Mouse (Mus musculus) liver, embryonic 14.5 days (tissue): ENCODE measurements at regions not wholly inside any gene's neighbourhood (a gene's known extent, or its start where the extent isn't known, plus 50 kb on each side); places are given as distances from the start of the nearest gene placed in this dataset.

Experiments used
- ATAC-seq: fragments of 200-750 bp; cut with Nextera tagmentation; 2 replicates; pipeline ENCODE4 v1.8.0; 2017; ENCODE audit warnings: moderate number of reproducible peaks, mild to moderate bottlenecking, moderate library complexity; ENCODE audit not compliant: insufficient read depth
- DNase-seq, 3 experiments: peaks; one replicate each; pipeline ENCODE4 v3.0.0-alpha.2; 2012 to 2013; ENCODE audit warnings: low read depth in 3 of 3, low spot score in 3 of 3
- H3K27ac ChIP-seq: fragments of 300-500 bp; sonication (generic); 2 replicates; pipeline ENCODE4 v1.5.1; 2014; ENCODE audit warnings: moderate library complexity, mild to moderate bottlenecking, control low read depth, inconsistent platforms
- H3K27me3 ChIP-seq: fragments of 300-500 bp; sonication (generic); 2 replicates; pipeline ENCODE4 v1.6.1; 2014; ENCODE audit warnings: mild to moderate bottlenecking, low read length, moderate library complexity; ENCODE audit not compliant: control insufficient read depth, insufficient read depth
- H3K36me3 ChIP-seq: fragments of 300-500 bp; sonication (generic); replicated peaks from 2 replicates; pipeline ENCODE4 v1.6.1; 2014; ENCODE audit warnings: low read depth; ENCODE audit not compliant: control insufficient read depth, insufficient read depth
- H3K4me1 ChIP-seq, 2 experiments: fragments of 200-500 bp in 1 of 2; fragments of 300-500 bp in 1 of 2; sonication (generic) in 1 of 2; replicated peaks; 2 replicates each; pipeline ENCODE4 v1.6.1; 2012 to 2014; ENCODE audit warnings: antibody characterized with exemption in 1 of 2, inconsistent platforms in 1 of 2, low read length in 1 of 2; ENCODE audit not compliant: control insufficient read depth in 2 of 2, insufficient read depth in 2 of 2
- H3K4me2 ChIP-seq: fragments of 300-500 bp; sonication (generic); 2 replicates; pipeline ENCODE4 v1.6.1; 2014; ENCODE audit warnings: low read depth, mild to moderate bottlenecking, control low read depth, moderate library complexity
- H3K4me3 ChIP-seq, 2 experiments: fragments of 200-500 bp in 1 of 2; fragments of 300-500 bp in 1 of 2; sonication (generic) in 1 of 2; 2 replicates each; pipeline ENCODE4 v1.5.1; 2012 to 2014; ENCODE audit warnings: low read depth in 2 of 2, low read length in 2 of 2, mild to moderate bottlenecking in 2 of 2, control low read depth in 1 of 2, inconsistent platforms in 1 of 2, moderate library complexity in 1 of 2; ENCODE audit not compliant: insufficient read depth in 1 of 2
- H3K9ac ChIP-seq: fragments of 300-500 bp; sonication (generic); replicated peaks from 2 replicates; pipeline ENCODE4 v1.6.1; 2014; ENCODE audit warnings: mild to moderate bottlenecking, control low read depth, moderate library complexity
- H3K9me3 ChIP-seq: fragments of 300-500 bp; sonication (generic); 2 replicates; pipeline ENCODE4 v1.6.1; 2016; ENCODE audit warnings: low read length, mixed read lengths; ENCODE audit not compliant: control insufficient read depth
- CTCF ChIP-seq: IDR thresholded peaks from 2 replicates; pipeline ENCODE4 v1.5.1; 2016; ENCODE audit warnings: antibody characterized with exemption, low read depth, control low read depth
- EP300 ChIP-seq: IDR thresholded peaks from 2 replicates; pipeline ENCODE4 v1.6.1; 2016; ENCODE audit warnings: antibody characterized with exemption, low read depth
- WGBS: fragments of 180-500 bp; shearing (Covaris S2); extraction: QIAGEN DNeasy Blood & Tissue Kit; methylation state at CpG from one replicate; pipeline ENCODE4 v1.1.7; 2014; ENCODE audit not compliant: insufficient replicate concordance; 5-methylcytosine and 5-hydroxymethylcytosine counted together

DNA sequence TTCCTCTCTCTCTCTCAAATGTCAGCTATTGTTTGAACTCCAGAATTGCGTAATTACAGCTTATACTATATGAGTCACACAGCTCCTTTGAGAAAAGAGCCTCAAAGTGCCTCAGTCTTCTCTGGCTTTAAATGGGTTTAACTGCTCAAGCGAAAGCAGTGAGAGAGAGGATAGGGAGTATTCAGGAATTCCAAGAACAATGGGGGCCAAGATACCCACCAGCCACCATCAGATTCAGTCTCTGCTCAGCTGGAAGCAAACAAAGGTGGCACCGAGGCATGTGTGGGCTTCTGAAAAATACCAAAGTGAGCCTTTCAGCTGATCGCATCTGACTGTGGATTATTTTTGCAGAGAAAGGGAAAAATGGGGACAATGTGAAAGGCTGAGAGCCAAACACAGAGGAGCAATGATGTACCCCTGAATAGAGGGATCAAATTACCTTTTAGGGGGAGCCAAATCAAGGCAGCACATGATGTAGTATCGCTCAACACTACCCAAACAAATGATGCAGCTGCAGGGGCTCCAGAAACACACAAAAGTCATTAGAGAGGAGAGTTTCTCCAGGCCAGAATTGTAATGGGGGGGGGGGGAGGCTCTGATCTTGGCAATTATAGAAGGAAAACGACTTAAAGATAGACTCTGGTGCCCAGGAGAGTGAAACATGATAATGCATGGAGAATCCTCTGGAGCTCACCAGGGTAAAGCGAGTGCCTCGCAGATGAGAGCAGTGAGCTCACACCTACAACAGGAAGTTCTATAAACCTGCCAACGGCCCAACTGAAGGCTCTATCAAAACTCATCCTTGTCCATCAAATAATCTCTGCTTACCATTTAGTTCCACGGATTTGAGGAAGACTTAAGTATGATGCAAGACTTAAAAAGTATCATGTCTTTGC is 152.2 kb downstream of the Galc start:
- H3K27ac ChIP-seq, result no peak overlapping the region
- ATAC-seq, result no peak

DNA sequence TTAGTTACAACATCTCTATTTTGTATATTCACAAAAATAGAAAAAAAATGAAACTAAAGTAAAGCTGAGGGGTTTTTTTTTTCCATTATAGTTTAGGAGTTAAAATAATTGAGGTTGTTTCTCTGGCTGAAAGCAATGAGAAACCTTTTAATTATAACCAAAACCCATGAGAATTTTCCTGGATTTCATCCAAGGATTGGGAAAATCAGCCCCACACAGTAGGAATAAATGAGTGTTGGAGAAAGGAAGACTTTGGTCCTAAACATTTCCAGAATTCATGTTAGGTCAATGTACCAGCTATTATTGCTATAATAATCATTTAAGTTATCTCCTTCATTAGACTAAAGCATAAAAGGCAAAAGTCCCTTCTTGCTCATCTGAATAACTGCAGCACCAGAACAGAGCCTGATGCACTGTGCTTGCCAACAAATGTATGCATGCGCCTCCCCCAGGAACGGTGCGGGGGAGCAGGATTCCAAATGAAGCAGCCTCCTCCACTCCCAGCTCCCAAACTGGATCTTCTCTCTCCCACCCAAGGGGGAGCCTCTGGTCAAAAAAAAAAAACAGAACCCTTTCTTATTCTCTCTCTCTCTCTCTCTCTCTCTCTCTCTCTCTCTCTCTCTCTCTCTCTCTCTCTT is 153.0 kb downstream of the Galc start:
- ATAC-seq, result no peak
- H3K4me2 ChIP-seq, result no peak overlapping the region
- H3K4me3 ChIP-seq, result no peak overlapping the region
- no peaks in the 10 kb centered on the region for H3K36me3 ChIP-seq
- H3K9me3 ChIP-seq, result no peaks in the 10 kb centered on the region
- TF ChIP-seq CTCF, result no peak
- 24% methylated on average over 3 of the region's 3 CpGs for WGBS
- no peak for DNase-seq
- no peak overlapping the region for H3K27ac ChIP-seq
- no peaks in the 10 kb centered on the region for H3K4me1 ChIP-seq
- H3K27me3 ChIP-seq, result no peaks in the 10 kb centered on the region
- no peak overlapping the region for H3K9ac ChIP-seq

More for the DNA sequence above, 152.2 kb downstream of the Galc start:
- Histone ChIP-seq H3K9me3 (no peaks in the 10 kb centered on the region), H3K36me3 (no peaks in the 10 kb centered on the region), H3K4me3 (no peak overlapping the region), H3K4me1 (no peaks in the 10 kb centered on the region), H3K9ac (no peak overlapping the region), H3K27me3 (no peaks in the 10 kb centered on the region), H3K4me2 (no peak overlapping the region)
- DNase-seq, result no peak
- 38% methylated on average over 10 of the region's 10 CpGs for WGBS
- no peak for TF ChIP-seq EP300
- TF ChIP-seq CTCF, result no peak

GRCm38 (mm10) chr12:98105749-98106148 is 153.5 kb downstream of the Galc start:
- Histone ChIP-seq H3K36me3 (no peaks in the 10 kb centered on the region), H3K9me3 (no peaks in the 10 kb centered on the region), H3K4me1 (no peaks in the 10 kb centered on the region), H3K4me3 (no peak overlapping the region), H3K27ac (no peak overlapping the region), H3K27me3 (no peaks in the 10 kb centered on the region), H3K9ac (no peak overlapping the region), H3K4me2 (no peak overlapping the region)
- ATAC-seq (no peak), DNase-seq (no peak)
- TF ChIP-seq EP300 (no peak), CTCF (no peak)

GRCm38 (mm10) chr12:98090171-98090570 is 169.1 kb downstream of the Galc start:
- no peak for DNase-seq

DNA sequence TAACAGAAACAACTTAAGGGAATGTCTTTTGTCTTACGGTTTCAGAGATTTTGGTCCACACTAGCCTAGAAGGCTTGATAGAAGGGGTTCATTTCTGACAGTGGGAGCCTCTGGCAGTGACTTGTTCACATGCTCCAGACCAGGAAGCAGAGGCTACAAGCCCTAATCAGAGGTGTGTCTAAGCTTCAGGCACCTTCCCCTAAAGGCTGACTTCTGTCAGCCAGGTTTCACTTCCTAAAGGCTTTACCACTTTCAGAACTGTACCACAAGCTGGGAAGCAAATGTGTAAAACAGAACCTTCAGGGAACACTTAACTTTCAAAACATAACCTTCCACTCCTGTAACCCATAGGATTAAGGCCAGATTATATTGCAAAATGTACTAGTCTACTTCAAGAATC is 180.9 kb downstream of the Galc start:
- no peaks in the 10 kb centered on the region for H3K4me1 ChIP-seq
- no peak overlapping the region for H3K27ac ChIP-seq
- no peaks in the 10 kb centered on the region for H3K36me3 ChIP-seq
- H3K9ac ChIP-seq, result no peak overlapping the region
- no peak for ATAC-seq
- no peak overlapping the region for H3K4me2 ChIP-seq
- no peak for DNase-seq
- TF ChIP-seq CTCF (no peak), EP300 (no peak)
- no peaks in the 10 kb centered on the region for H3K9me3 ChIP-seq
- WGBS, result 75% methylated on average over 1 of the region's 1 CpGs
- H3K4me3 ChIP-seq, result no peak overlapping the region
- H3K27me3 ChIP-seq, result no peaks in the 10 kb centered on the region

More at GRCm38 (mm10) chr12:98090171-98090570, 169.1 kb downstream of the Galc start:
- Histone ChIP-seq H3K36me3 (no peaks in the 10 kb centered on the region), H3K27ac (no peak overlapping the region), H3K4me1 (no peaks in the 10 kb centered on the region), H3K4me2 (no peak overlapping the region), H3K9ac (no peak overlapping the region), H3K4me3 (no peak overlapping the region), H3K27me3 (no peaks in the 10 kb centered on the region), H3K9me3 (no peaks in the 10 kb centered on the region)
- ATAC-seq, result no peak
- TF ChIP-seq EP300 (no peak), CTCF (no peak)
- 41% methylated on average over 5 of the region's 5 CpGs for WGBS
